Mouse (Mus musculus): Measurements from ENCODE around the gene Fam162a. TPM values are rescaled to one million over a fixed set of nuclear protein-coding genes. Genes with fewer than 3 reads are reported as not detected.
A peak's percentile ranks its signal among the peaks of the same experiment; 100 is the strongest.
"Not testable (repeated sequence)": the region's sequence is repeated elsewhere in the genome, so short reads cannot be mapped to it uniquely, and the experiment has no call there.

The Fam162a gene
- polyA plus RNA-seq, 1 experiment from 2014 or later: 619 TPM

GRCm38 (mm10) chr16:36053524-36054275 lies 17.7 kb downstream of the Fam162a start:
- 34% methylated on average over 6 of the region's 6 CpGs for WGBS
- H3K4me3 ChIP-seq: no peak overlapping the region
- H3K27ac ChIP-seq: peak overlapping the region; percentile 74
- no peaks in the 10 kb centered on the region for H3K9me3 ChIP-seq
- peaks cover 37% of the 10 kb centered on the region for H3K4me1 ChIP-seq
- peak; percentile 89 for DNase-seq (ENCODE audit: low spot score)
- H3K27me3 ChIP-seq (ENCODE audit: insufficient read depth, poor library complexity, severe bottlenecking): no peaks in the 10 kb centered on the region
- peaks cover 57% of the 10 kb centered on the region for H3K36me3 ChIP-seq

- Histone ChIP-seq H3K4me3 (no peak overlapping the region), H3K27ac (no peak overlapping the region), H3K27me3 (ENCODE audit: insufficient read depth, poor library complexity, severe bottlenecking) (no peaks in the 10 kb centered on the region), H3K9me3 (no peaks in the 10 kb centered on the region), H3K4me1 (peaks cover 20% of the 10 kb centered on the region), H3K36me3 (peaks cover 77% of the 10 kb centered on the region)
- peak; percentile 53 for DNase-seq (ENCODE audit: low spot score)
- 89% methylated on average over 6 of the region's 6 CpGs for WGBS
Measured at GRCm38 (mm10) chr16:36051491-36051890, 19.9 kb downstream of the Fam162a start.

- no peaks in the 10 kb centered on the region for H3K27me3 ChIP-seq (ENCODE audit: insufficient read depth, poor library complexity, severe bottlenecking)
- whole genome bisulfite sequencing: 89% methylated on average over 4 of the region's 4 CpGs
- no peak overlapping the region for H3K4me3 ChIP-seq
- peaks cover 95% of the 10 kb centered on the region for H3K36me3 ChIP-seq
- H3K27ac ChIP-seq: no peak overlapping the region
- no peaks in the 10 kb centered on the region for H3K9me3 ChIP-seq
- peaks cover 17% of the 10 kb centered on the region for H3K4me1 ChIP-seq
- DNase-seq (ENCODE audit: low spot score): peak; percentile 31
Measured at GRCm38 (mm10) chr16:36047538-36047937, 23.9 kb downstream of the Fam162a start.

GRCm38 (mm10) chr16:36043964-36044363 lies 27.4 kb downstream of the Fam162a start:
- Histone ChIP-seq H3K9me3 (no peaks in the 10 kb centered on the region), H3K36me3 (peaks cover 61% of the 10 kb centered on the region), H3K4me1 (peaks cover 25% of the 10 kb centered on the region), H3K27ac (no peak overlapping the region), H3K27me3 (ENCODE audit: insufficient read depth, poor library complexity, severe bottlenecking) (no peaks in the 10 kb centered on the region), H3K4me3 (no peak overlapping the region)
- DNase-seq (ENCODE audit: low spot score): no peak
- 81% methylated on average over 4 of the region's 4 CpGs for WGBS

GRCm38 (mm10) chr16:36043073-36043472 lies 28.3 kb downstream of the Fam162a start:
- no peak for DNase-seq (ENCODE audit: low spot score)
- no peak overlapping the region for H3K4me3 ChIP-seq
- H3K4me1 ChIP-seq: peaks cover 25% of the 10 kb centered on the region
- H3K36me3 ChIP-seq: peaks cover 53% of the 10 kb centered on the region
- WGBS: 57% methylated on average over 10 of the region's 10 CpGs
- no peaks in the 10 kb centered on the region for H3K9me3 ChIP-seq
- H3K27ac ChIP-seq: no peak overlapping the region
- H3K27me3 ChIP-seq (ENCODE audit: insufficient read depth, poor library complexity, severe bottlenecking): no peaks in the 10 kb centered on the region

- WGBS: 22% methylated on average over 11 of the region's 11 CpGs
- no peak for DNase-seq (ENCODE audit: low spot score)
- Histone ChIP-seq H3K4me3 (peak overlapping the region; percentile 75), H3K36me3 (peaks cover 43% of the 10 kb centered on the region), H3K27me3 (ENCODE audit: insufficient read depth, poor library complexity, severe bottlenecking) (no peaks in the 10 kb centered on the region), H3K9me3 (no peaks in the 10 kb centered on the region), H3K4me1 (peaks cover 25% of the 10 kb centered on the region), H3K27ac (peak overlapping the region; percentile 91)
Measured at GRCm38 (mm10) chr16:36041625-36042020, 29.8 kb downstream of the Fam162a start.

GRCm38 (mm10) chr16:36040640-36041624 lies 30.5 kb downstream of the Fam162a start, which contains the start of gene Wdr5b:
Wdr5b (plus strand) TSS chr16:36041190.
- Histone ChIP-seq H3K36me3 (peaks cover 38% of the 10 kb centered on the region), H3K9me3 (no peaks in the 10 kb centered on the region), H3K4me1 (peaks cover 25% of the 10 kb centered on the region), H3K27me3 (ENCODE audit: insufficient read depth, poor library complexity, severe bottlenecking) (no peaks in the 10 kb centered on the region), H3K27ac (peak within 1 kb of the TSS; percentile 91), H3K4me3 (peak within 1 kb of the TSS; percentile 75)
- DNase-seq (ENCODE audit: low spot score): peak; percentile 97
- WGBS: 3% methylated on average over 39 of the region's 39 CpGs

GRCm38 (mm10) chr16:36028120-36028519 lies 43.3 kb downstream of the Fam162a start:
- 96% methylated on average over 1 of the region's 2 CpGs for WGBS

GRCm38 (mm10) chr16:36016335-36016734 lies 55.1 kb downstream of the Fam162a start:
- H3K4me3 ChIP-seq: no peak overlapping the region
- peaks cover 41% of the 10 kb centered on the region for H3K36me3 ChIP-seq
- WGBS: 96% methylated on average over 1 of the region's 1 CpGs
- H3K27me3 ChIP-seq (ENCODE audit: insufficient read depth, poor library complexity, severe bottlenecking): no peaks in the 10 kb centered on the region
- H3K27ac ChIP-seq: no peak overlapping the region
- no peaks in the 10 kb centered on the region for H3K9me3 ChIP-seq
- no peaks in the 10 kb centered on the region for H3K4me1 ChIP-seq
- DNase-seq (ENCODE audit: low spot score): no peak

More at GRCm38 (mm10) chr16:36028120-36028519, 43.3 kb downstream of the Fam162a start:
- H3K27ac ChIP-seq; H3K4me3 ChIP-seq; DNase-seq (ENCODE audit: low spot score); H3K27me3 ChIP-seq (ENCODE audit: insufficient read depth, poor library complexity, severe bottlenecking); H3K9me3 ChIP-seq; H3K4me1 ChIP-seq: not testable (repeated sequence)
- peaks cover 56% of the 10 kb centered on the region for H3K36me3 ChIP-seq

GRCm38 (mm10) chr16:36008396-36008795 lies 63.0 kb downstream of the Fam162a start:
- no peak for DNase-seq (ENCODE audit: low spot score)
- Histone ChIP-seq H3K27ac (no peak overlapping the region), H3K4me3 (no peak overlapping the region), H3K27me3 (ENCODE audit: insufficient read depth, poor library complexity, severe bottlenecking) (no peaks in the 10 kb centered on the region), H3K36me3 (peaks cover 30% of the 10 kb centered on the region), H3K9me3 (no peaks in the 10 kb centered on the region), H3K4me1 (no peaks in the 10 kb centered on the region)
- WGBS: 94% methylated on average over 3 of the region's 3 CpGs

GRCm38 (mm10) chr16:35998852-35999251 lies 72.5 kb downstream of the Fam162a start:
- H3K27ac ChIP-seq; H3K27me3 ChIP-seq (ENCODE audit: insufficient read depth, poor library complexity, severe bottlenecking); H3K9me3 ChIP-seq; DNase-seq (ENCODE audit: low spot score); H3K4me1 ChIP-seq; H3K4me3 ChIP-seq: not testable (repeated sequence)
- peaks cover 16% of the 10 kb centered on the region; the same call in 1 of the 2 replicates for H3K36me3 ChIP-seq
- 88% methylated on average over 4 of the region's 4 CpGs for WGBS

Data from heart, embryonic 10.5 days (tissue).